Mouse (Mus musculus) ES-Bruce4 (cell line): ENCODE results near the gene Capn12. TPM values are rescaled to one million over a fixed set of nuclear protein-coding genes. Genes with fewer than 3 reads are reported as not detected.

Experiments
- H3K27ac ChIP-seq: 2 replicates; pipeline ENCODE4 v1.5.1; 2012; ENCODE audit warnings: low read length, inconsistent platforms; ENCODE audit not compliant: insufficient read depth
- H3K27me3 ChIP-seq: 2 replicates; pipeline ENCODE4 v1.6.1; 2012; ENCODE audit warnings: mild to moderate bottlenecking, low read length, inconsistent platforms; ENCODE audit not compliant: control insufficient read depth, poor library complexity, insufficient read depth, severe bottlenecking
- H3K36me3 ChIP-seq: 2 replicates; pipeline ENCODE4 v1.6.1; 2012; ENCODE audit warnings: inconsistent platforms, mild to moderate bottlenecking, low read length, moderate library complexity; ENCODE audit not compliant: control insufficient read depth, poor library complexity, insufficient read depth, severe bottlenecking
- H3K4me1 ChIP-seq: one replicate; pipeline ENCODE4 v1.8.1; 2011; ENCODE audit warnings: low read length; ENCODE audit not compliant: control insufficient read depth, insufficient read depth
- H3K4me3 ChIP-seq: 2 replicates; pipeline ENCODE4 v1.5.1; 2011; ENCODE audit warnings: low read depth, mild to moderate bottlenecking, low read length
- H3K9ac ChIP-seq: 2 replicates; pipeline ENCODE4 v1.6.1; 2012; ENCODE audit warnings: low read depth, mild to moderate bottlenecking, inconsistent platforms; ENCODE audit not compliant: poor library complexity, severe bottlenecking
- H3K9me3 ChIP-seq: replicated peaks from 2 replicates; pipeline ENCODE4 v1.6.1; 2012; ENCODE audit warnings: mild to moderate bottlenecking, low read length, inconsistent platforms; ENCODE audit not compliant: control insufficient read depth, poor library complexity, insufficient read depth, severe bottlenecking
- CTCF ChIP-seq: IDR thresholded peaks from one replicate; pipeline ENCODE4 v1.8.1; 2011; ENCODE audit warnings: low read depth, low read length
- EP300 ChIP-seq: IDR thresholded peaks from 2 replicates; pipeline ENCODE4 v1.6.1; 2011; ENCODE audit warnings: low read depth, low read length; ENCODE audit not compliant: insufficient read depth
- POLR2A ChIP-seq: IDR thresholded peaks from one replicate; pipeline ENCODE4 v1.8.1; 2011; ENCODE audit warnings: low read length; ENCODE audit not compliant: insufficient read depth
- polyA plus RNA-seq: library from polyadenylated mRNA; stranded (reverse); fragments of >200 nt; gene quantifications from 2 replicates; pipeline ENCODE4 v1.2.4, GENCODE M21; 2011; ENCODE audit warnings: low read depth; ENCODE audit not compliant: missing spikeins, insufficient read depth, insufficient read length

Gene Capn12
- polyA plus RNA-seq, 1 experiment: 0.33 TPM

GRCm38 (mm10) chr7:28849700-28850236 lies 31.5 kb upstream of the Capn12 start:
- no peaks in the 10 kb centered on the region for H3K36me3 ChIP-seq
- no peaks in the 10 kb centered on the region for H3K9me3 ChIP-seq
- H3K4me3 ChIP-seq: no peak overlapping the region
- H3K27me3 ChIP-seq: no peaks in the 10 kb centered on the region
- TF ChIP-seq POLR2A (no peak), CTCF (no peak), EP300 (no peak)
- no peaks in the 10 kb centered on the region for H3K4me1 ChIP-seq
- no peak overlapping the region for H3K27ac ChIP-seq
- no peak overlapping the region for H3K9ac ChIP-seq

GRCm38 (mm10) chr7:28850642-28851041 lies 30.6 kb upstream of the Capn12 start:
- Histone ChIP-seq H3K9me3 (no peaks in the 10 kb centered on the region), H3K27me3 (no peaks in the 10 kb centered on the region), H3K4me3 (no peak overlapping the region), H3K9ac (no peak overlapping the region), H3K4me1 (no peaks in the 10 kb centered on the region), H3K27ac (no peak overlapping the region), H3K36me3 (no peaks in the 10 kb centered on the region)
- no peak for TF ChIP-seq CTCF
- no peak for TF ChIP-seq EP300
- TF ChIP-seq POLR2A: no peak

DNA sequence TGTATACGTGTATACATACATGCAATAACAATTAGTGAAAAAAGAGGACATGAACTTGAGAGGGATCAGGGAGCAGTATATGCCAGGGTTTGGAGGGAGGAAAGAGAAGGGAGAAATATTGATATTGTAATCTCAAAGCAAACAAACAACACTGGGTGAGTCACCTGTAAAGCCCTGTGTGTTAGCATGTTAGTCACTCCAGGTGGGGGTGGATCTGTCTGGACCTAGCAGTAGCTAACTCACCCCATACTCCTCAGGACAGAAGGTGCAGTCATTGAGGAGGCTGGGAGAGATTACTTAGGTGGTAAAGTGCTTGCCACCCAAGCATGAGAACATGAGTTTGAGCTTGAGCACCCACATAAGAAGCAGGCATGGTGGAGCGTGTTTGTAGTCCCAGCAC lies 21.3 kb upstream of the Capn12 start:
- Histone ChIP-seq H3K9me3 (no peaks in the 10 kb centered on the region), H3K9ac (no peak overlapping the region), H3K4me1 (peaks cover 5% of the 10 kb centered on the region), H3K27me3 (no peaks in the 10 kb centered on the region), H3K36me3 (no peaks in the 10 kb centered on the region), H3K4me3 (no peak overlapping the region), H3K27ac (no peak overlapping the region)
- TF ChIP-seq POLR2A (no peak), CTCF (no peak), EP300 (no peak)

DNA sequence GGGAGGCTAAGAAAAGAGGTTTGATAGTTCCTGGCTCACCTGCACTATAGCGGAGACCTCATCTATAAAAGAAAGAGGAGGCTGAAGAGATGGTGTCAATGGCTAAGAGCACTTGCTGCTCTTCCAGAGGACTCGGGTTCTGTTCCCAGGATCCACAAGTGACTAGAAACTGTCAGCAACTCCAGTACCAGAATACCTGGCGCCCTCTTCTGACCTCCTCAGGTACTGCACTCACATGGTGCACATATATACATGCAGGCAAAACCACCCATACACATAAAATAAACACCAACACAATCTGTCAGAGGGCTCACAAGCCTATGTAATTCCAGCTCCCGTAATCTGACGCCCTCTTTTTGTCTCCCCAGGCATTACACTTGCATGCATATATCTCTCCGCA lies 20.3 kb upstream of the Capn12 start:
- H3K9ac ChIP-seq: no peak overlapping the region
- TF ChIP-seq POLR2A (no peak), CTCF (peak; percentile 9), EP300 (no peak)
- no peaks in the 10 kb centered on the region for H3K36me3 ChIP-seq
- H3K27me3 ChIP-seq: no peaks in the 10 kb centered on the region
- no peak overlapping the region for H3K4me3 ChIP-seq
- H3K4me1 ChIP-seq: peaks cover 7% of the 10 kb centered on the region
- no peaks in the 10 kb centered on the region for H3K9me3 ChIP-seq
- H3K27ac ChIP-seq: no peak overlapping the region

DNA sequence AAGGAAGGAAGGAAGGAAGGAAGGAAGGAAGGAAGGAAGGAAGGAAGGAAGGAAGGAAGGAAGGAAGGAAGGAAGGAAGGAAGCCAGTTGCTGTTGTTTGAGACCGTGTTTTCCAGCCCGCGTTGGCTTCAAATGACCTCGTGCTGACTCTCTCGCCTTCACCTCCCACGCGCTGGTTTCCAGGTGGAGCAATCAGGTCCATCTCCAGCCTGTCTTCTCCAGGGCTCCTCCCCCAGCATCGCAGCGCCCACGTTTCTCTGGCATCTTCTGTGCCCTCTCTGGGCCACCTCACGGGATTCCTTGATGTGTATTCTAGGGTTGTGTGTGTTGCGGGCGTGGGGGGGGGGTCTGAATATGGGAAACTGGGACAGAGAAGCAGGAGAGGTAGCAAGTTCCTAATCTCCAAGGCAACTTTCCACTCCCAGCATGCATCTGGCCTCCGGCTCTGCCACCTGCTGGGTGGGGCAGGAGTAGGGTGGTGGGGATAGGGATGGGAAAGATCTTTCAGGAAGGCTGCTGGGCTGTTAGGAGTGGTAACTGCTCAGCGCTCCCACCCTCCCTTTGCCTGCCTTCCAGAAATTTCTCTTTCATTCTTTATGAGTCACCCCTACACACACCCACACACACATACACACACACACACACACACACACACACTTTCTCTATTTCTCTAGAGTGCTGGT lies 18.3 kb upstream of the Capn12 start:
- peaks cover 10% of the 10 kb centered on the region for H3K4me1 ChIP-seq
- no peaks in the 10 kb centered on the region for H3K27me3 ChIP-seq
- no peaks in the 10 kb centered on the region for H3K9me3 ChIP-seq
- H3K9ac ChIP-seq: no peak overlapping the region
- H3K4me3 ChIP-seq: no peak overlapping the region
- no peak overlapping the region for H3K27ac ChIP-seq
- H3K36me3 ChIP-seq: no peaks in the 10 kb centered on the region
- TF ChIP-seq CTCF (no peak), EP300 (no peak)

GRCm38 (mm10) chr7:28863540-28863939 lies 17.7 kb upstream of the Capn12 start, which contains the start of gene Lgals7:
Lgals7 (plus strand) TSS chr7:28863853.
- no peak for TF ChIP-seq CTCF
- no peak for TF ChIP-seq POLR2A
- TF ChIP-seq EP300: no peak

More at GRCm38 (mm10) chr7:28863540-28863939, 17.7 kb upstream of the Capn12 start, which contains the start of gene Lgals7:
- Histone ChIP-seq H3K36me3 (no peaks in the 10 kb centered on the region), H3K27ac (no peak within 1 kb of the TSS), H3K9me3 (no peaks in the 10 kb centered on the region), H3K9ac (no peak within 1 kb of the TSS), H3K4me3 (no peak within 1 kb of the TSS), H3K27me3 (no peaks in the 10 kb centered on the region), H3K4me1 (peaks cover 10% of the 10 kb centered on the region)
